Mouse (Mus musculus) urinary bladder, adult 2 months (tissue): ENCODE data around the gene Tanc1. TPM values are rescaled to one million over a fixed set of nuclear protein-coding genes. Genes with fewer than 3 reads are reported as not detected.
"Not testable (repeated sequence)": the region's sequence is repeated elsewhere in the genome, so short reads cannot be mapped to it uniquely, and the experiment has no call there.

Experiments used
- DNase-seq: peaks from one replicate; pipeline ENCODE4 v3.0.0; 2022; ENCODE audit warnings: low spot score
- polyA plus RNA-seq: library from polyadenylated mRNA; depleted of rRNA; stranded (reverse); fragments of >200 nt; gene quantifications from 2 replicates; pipeline ENCODE4 v1.2.3, GENCODE M21; 2012

Gene Tanc1
- polyA plus RNA-seq, 1 experiment, result 25.0 TPM

- no peak for DNase-seq
These were observed 217.1 kb downstream of the Tanc1 start for GRCm38 (mm10) chr2:59828777-59829508.

GRCm38 (mm10) chr2:59829718-59830117, 217.9 kb downstream of the Tanc1 start:
- DNase-seq, result no peak

GRCm38 (mm10) chr2:59830151-59830550, 218.3 kb downstream of the Tanc1 start:
- no peak for DNase-seq

- DNase-seq, result no peak
These were observed 219.1 kb downstream of the Tanc1 start for GRCm38 (mm10) chr2:59830940-59831339.

- no peak for DNase-seq
These were observed 220.0 kb downstream of the Tanc1 start for GRCm38 (mm10) chr2:59831831-59832230.

DNA sequence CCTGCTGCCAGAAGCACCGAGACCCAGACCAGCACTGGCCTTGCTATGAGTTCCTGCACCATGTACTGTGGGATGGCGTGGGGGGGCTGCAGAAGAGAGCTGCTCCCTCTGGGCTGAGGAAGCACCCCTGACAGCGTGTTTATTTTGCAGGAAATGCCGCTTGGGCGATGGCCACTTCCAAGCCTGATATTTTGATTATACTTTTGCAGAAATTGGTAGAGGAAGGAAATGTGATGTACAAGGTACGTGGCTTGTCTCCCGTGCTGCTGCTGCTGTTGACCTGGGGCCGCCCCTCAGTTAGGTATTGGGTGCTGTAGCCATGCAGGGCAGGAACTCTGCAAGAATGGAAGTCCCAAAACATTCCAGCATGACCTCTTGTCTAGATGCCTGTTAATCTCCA, 227.0 kb downstream of the Tanc1 start:
- no peak for DNase-seq

DNA sequence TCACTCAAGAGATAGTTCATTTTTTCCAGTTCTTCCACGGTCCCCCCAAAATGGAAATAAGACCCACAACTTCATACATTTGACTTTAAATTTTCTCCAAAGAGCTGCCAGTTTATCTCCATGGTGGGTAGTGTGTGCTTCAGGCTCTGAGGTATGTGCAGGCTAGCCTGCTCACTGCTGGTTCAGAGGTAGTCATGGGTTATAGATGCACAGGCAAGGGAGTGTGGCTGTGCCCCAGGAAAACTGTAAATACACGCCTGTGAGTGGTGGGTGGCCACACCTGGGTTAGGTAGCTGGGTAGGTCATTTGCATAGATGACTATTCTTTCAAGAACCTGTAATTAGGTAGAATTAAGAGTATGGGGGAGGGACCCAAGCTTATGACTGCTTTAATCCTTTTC, 227.9 kb downstream of the Tanc1 start:
- no peak for DNase-seq

DNA sequence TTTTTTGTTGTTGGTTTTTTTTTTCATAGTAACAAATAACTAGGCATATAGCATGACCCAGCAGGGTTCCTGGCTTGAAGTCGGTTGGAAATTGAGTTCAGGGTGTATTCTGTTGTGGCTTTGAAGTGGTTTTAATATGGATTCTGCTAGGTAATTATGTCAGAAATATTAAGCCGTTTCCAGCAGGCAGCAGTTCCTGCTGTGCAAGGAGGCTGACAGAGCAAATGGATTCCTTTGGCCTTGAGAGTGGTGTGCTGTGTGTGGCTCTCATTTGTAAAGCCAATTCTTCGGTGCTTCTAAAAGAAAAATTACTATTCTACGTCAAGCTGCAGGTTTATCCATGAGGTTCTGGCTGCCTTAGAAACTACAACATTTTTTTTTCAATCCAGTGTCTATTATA, 228.3 kb downstream of the Tanc1 start:
- no peak for DNase-seq

- DNase-seq, result no peak
These were observed 229.5 kb downstream of the Tanc1 start for GRCm38 (mm10) chr2:59841189-59841939.

DNA sequence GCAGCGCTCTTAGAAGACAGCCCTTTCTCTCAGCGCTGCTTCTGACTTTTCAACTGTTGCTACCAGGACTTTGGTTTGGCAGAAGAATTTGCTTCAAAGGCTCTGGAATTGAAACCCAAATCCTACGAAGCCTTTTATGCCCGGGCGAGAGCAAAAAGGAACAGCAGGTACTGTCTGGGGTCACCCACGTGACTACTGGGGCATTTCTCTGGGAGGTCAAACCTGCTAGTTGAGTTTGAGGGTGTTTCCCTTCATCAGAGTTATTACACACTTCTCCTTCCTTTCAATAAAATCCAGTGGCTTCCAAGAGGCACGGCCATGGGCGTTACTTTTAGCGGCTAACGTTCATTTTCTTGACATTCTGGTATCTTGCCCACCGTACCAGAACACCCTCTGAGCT, 230.1 kb downstream of the Tanc1 start:
- no peak for DNase-seq

GRCm38 (mm10) chr2:59842556-59843008, 230.7 kb downstream of the Tanc1 start:
- DNase-seq, result no peak

DNA sequence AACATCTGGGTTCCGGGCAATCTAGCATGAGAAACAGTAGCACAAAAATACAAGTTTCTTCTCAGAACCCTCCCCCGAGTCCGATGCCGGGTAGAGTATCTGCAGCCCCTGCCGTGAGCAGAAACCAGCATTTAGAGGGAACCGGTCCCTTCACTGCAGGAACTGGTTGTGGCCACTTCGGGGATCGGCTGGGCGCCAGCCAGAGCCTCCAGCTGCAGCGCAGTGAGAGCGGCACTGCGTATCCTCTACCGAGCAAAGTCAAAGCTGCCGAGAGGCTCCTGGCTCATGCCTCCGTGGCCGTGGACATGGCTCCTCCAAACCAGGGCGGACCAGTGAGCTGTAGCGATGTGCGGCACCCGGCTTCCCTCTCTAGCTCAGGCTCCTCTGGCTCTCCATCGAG, 231.3 kb downstream of the Tanc1 start:
- DNase-seq, result no peak

GRCm38 (mm10) chr2:59843848-59844247, 232.0 kb downstream of the Tanc1 start:
- DNase-seq, result no peak

- DNase-seq, result not testable (repeated sequence)
These were observed 240.0 kb downstream of the Tanc1 start for GRCm38 (mm10) chr2:59851885-59852284.

DNA sequence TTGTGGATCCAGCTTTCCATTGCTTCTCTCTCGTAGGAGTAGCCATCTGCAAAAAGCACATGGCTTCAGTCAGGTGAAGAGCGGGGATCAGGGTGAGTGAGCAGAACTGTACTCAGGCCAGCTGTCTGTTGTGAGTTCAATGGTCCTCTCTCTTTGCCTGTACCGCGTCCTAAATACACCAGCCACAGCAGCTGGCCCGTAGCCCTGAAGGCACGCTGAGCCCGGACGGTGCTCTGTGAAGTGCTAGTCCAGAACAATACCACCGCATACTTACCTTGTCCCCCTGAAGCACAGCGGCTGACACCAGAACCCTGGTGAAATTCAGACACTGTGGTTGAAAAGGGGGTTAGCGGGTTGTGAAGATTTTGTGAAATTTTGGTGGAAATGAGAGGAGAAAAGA, 241.1 kb downstream of the Tanc1 start:
- no peak for DNase-seq

GRCm38 (mm10) chr2:59853543-59853942, 241.7 kb downstream of the Tanc1 start:
- no peak for DNase-seq

- no peak for DNase-seq
These were observed 242.5 kb downstream of the Tanc1 start for GRCm38 (mm10) chr2:59854363-59854762.

DNA sequence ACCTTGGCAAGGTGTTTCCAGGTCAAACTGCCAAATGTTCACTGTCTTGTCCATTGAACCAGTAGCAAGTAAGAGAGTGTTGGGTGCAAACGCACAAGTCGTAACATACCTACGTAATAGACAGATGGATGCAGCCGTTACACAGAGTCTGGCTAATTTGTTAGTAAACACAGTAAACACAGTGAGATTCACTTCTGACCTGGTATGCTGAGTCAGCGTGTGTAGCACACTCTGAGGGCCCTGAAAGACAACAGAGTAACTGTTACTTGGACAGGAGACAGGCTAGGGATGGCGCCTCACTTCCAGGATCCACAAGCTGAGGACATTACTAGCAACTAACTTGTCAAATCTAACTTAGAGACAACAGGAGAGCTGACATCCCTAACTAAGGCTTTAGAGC, 250.8 kb downstream of the Tanc1 start:
- DNase-seq, result no peak

- no peak for DNase-seq
These were observed 258.7 kb downstream of the Tanc1 start for GRCm38 (mm10) chr2:59870526-59870925.

DNA sequence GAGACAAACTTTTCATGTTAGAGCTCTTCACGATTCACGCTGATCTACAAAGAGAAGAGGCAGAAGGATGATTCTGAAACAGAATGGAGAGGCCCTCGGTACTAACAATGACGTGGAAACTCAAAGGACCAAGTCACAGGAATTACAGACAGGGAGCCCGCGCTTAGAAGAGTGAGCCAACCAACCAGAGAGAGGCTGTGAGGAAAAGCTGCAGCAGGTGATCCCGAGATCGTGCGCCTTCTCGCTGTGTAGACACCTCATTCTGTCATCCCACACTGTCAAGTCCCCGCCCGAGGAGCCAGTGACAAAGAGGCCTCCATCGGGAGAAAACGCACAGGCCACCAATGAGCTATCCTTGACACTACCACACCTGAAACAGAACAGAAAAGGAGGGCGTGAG, 264.6 kb downstream of the Tanc1 start:
- no peak for DNase-seq

GRCm38 (mm10) chr2:59877335-59877734, 265.5 kb downstream of the Tanc1 start:
- DNase-seq, result no peak

- DNase-seq, result no peak
These were observed 266.4 kb downstream of the Tanc1 start for GRCm38 (mm10) chr2:59878221-59878620.

GRCm38 (mm10) chr2:59881404-59881803, 269.6 kb downstream of the Tanc1 start:
- no peak for DNase-seq
